Mouse (Mus musculus): ENCODE measurements around the gene Sema3b.

GRCm38 (mm10) chr9:107627387-107628255, 18.6 kb upstream of the Sema3b start:
- no peak for TF ChIP-seq GATA1 (IDR thresholded peaks at IDR 0.05; ENCODE audit: borderline replicate concordance, low read length)
- no peak for TF ChIP-seq FLI1 (IDR thresholded peaks at IDR 0.05; ENCODE audit: low read length)
